Mouse (Mus musculus) intestine, embryonic 16.5 days (tissue): ENCODE measurements around the gene Arid5a. TPM values are rescaled to one million over a fixed set of nuclear protein-coding genes. Genes with fewer than 3 reads are reported as not detected.

Experiments
- ATAC-seq: fragments of 200-750 bp; cut with Nextera tagmentation; 2 replicates; pipeline ENCODE4 v1.8.0; 2017; ENCODE audit warnings: moderate TSS enrichment, moderate library complexity
- H3K27ac ChIP-seq: fragments of 300-500 bp; sonication (generic); 2 replicates; pipeline ENCODE4 v1.5.1; 2014; ENCODE audit warnings: mild to moderate bottlenecking, low read length
- H3K27me3 ChIP-seq: fragments of 300-500 bp; sonication (generic); replicated peaks from 2 replicates; pipeline ENCODE4 v1.6.1; 2014; ENCODE audit warnings: low read length, control low read depth, mixed read lengths; ENCODE audit not compliant: control insufficient read depth, insufficient read depth
- H3K36me3 ChIP-seq: fragments of 300-500 bp; sonication (generic); 2 replicates; pipeline ENCODE4 v1.6.1; 2014; ENCODE audit warnings: low read length, control low read depth; ENCODE audit not compliant: control insufficient read depth, insufficient read depth
- H3K4me1 ChIP-seq: fragments of 300-500 bp; sonication (generic); 2 replicates; pipeline ENCODE4 v1.6.1; 2014; ENCODE audit warnings: low read length, control low read depth, mixed read lengths; ENCODE audit not compliant: control insufficient read depth, insufficient read depth
- H3K4me2 ChIP-seq: fragments of 300-500 bp; sonication (generic); 2 replicates; pipeline ENCODE4 v1.6.1; 2014; ENCODE audit warnings: low read depth, low read length, control low read depth
- H3K4me3 ChIP-seq: fragments of 300-500 bp; sonication (generic); 2 replicates; pipeline ENCODE4 v1.5.1; 2014; ENCODE audit warnings: mild to moderate bottlenecking, low read length
- H3K9ac ChIP-seq: fragments of 300-500 bp; sonication (generic); 2 replicates; pipeline ENCODE4 v1.6.1; 2014; ENCODE audit warnings: low read depth, low read length
- H3K9me3 ChIP-seq: fragments of 300-500 bp; sonication (generic); 2 replicates; pipeline ENCODE4 v1.6.1; 2016; ENCODE audit warnings: low read length, control low read depth; ENCODE audit not compliant: control insufficient read depth
- WGBS: fragments of 180-500 bp; shearing (Covaris S2); extraction: QIAGEN DNeasy Blood & Tissue Kit; methylation state at CpG from one replicate; pipeline ENCODE4 v1.1.7; 2014; 5-methylcytosine and 5-hydroxymethylcytosine counted together
- polyA plus RNA-seq: library from polyadenylated mRNA; unstranded; fragments of >200 nt; fragmentation: Nextera tagmentation; extraction: Ambion mirVana; gene quantifications from 2 replicates; pipeline ENCODE4 v1.2.1, GENCODE M21; 2015

Arid5a gene
- polyA plus RNA-seq, 1 experiment from 2014 or later: 4.8 TPM

GRCm38 (mm10) chr1:36279202-36279601 is 28.3 kb upstream of the Arid5a start:
- no peak overlapping the region for H3K4me2 ChIP-seq
- H3K9me3 ChIP-seq: no peaks in the 10 kb centered on the region
- H3K36me3 ChIP-seq: no peaks in the 10 kb centered on the region
- H3K27ac ChIP-seq: no peak overlapping the region
- no peak overlapping the region for H3K4me3 ChIP-seq
- no peak for ATAC-seq
- peaks cover 8% of the 10 kb centered on the region; the same call in 1 of the 2 replicates for H3K4me1 ChIP-seq
- 16% methylated on average over 3 of the region's 3 CpGs for WGBS
- H3K9ac ChIP-seq: no peak overlapping the region
- no peaks in the 10 kb centered on the region for H3K27me3 ChIP-seq

- H3K27me3 ChIP-seq: no peaks in the 10 kb centered on the region
- H3K36me3 ChIP-seq: no peaks in the 10 kb centered on the region
- H3K4me2 ChIP-seq: no peak overlapping the region
- H3K4me1 ChIP-seq: no peaks in the 10 kb centered on the region
- H3K9ac ChIP-seq: no peak overlapping the region
- 89% methylated on average over 3 of the region's 3 CpGs for WGBS
- H3K27ac ChIP-seq: no peak overlapping the region
- H3K9me3 ChIP-seq: no peaks in the 10 kb centered on the region
- H3K4me3 ChIP-seq: no peak overlapping the region
- ATAC-seq: no peak
Observed at GRCm38 (mm10) chr1:36280938-36281337, 26.6 kb upstream of the Arid5a start.

- H3K4me3 ChIP-seq: no peak overlapping the region
- ATAC-seq: no peak
- no peaks in the 10 kb centered on the region for H3K27me3 ChIP-seq
- H3K4me1 ChIP-seq: no peaks in the 10 kb centered on the region
- H3K9ac ChIP-seq: no peak overlapping the region
- 89% methylated on average over 6 of the region's 6 CpGs for WGBS
- no peaks in the 10 kb centered on the region for H3K36me3 ChIP-seq
- no peaks in the 10 kb centered on the region for H3K9me3 ChIP-seq
- H3K4me2 ChIP-seq: no peak overlapping the region
- no peak overlapping the region for H3K27ac ChIP-seq
Observed at GRCm38 (mm10) chr1:36281849-36282248, 25.7 kb upstream of the Arid5a start.

GRCm38 (mm10) chr1:36293470-36293869 is 14.1 kb upstream of the Arid5a start:
- ATAC-seq: no peak
- no peak overlapping the region for H3K4me3 ChIP-seq
- peaks cover 3% of the 10 kb centered on the region; the same call in 1 of the 2 replicates for H3K27me3 ChIP-seq
- no peak overlapping the region for H3K4me2 ChIP-seq
- H3K36me3 ChIP-seq: no peaks in the 10 kb centered on the region
- no peaks in the 10 kb centered on the region for H3K9me3 ChIP-seq
- whole genome bisulfite sequencing: 94% methylated on average over 8 of the region's 8 CpGs
- no peak overlapping the region for H3K9ac ChIP-seq
- no peak overlapping the region for H3K27ac ChIP-seq
- H3K4me1 ChIP-seq: no peaks in the 10 kb centered on the region

GRCm38 (mm10) chr1:36294402-36294801 is 13.1 kb upstream of the Arid5a start:
- no peaks in the 10 kb centered on the region for H3K9me3 ChIP-seq
- no peaks in the 10 kb centered on the region for H3K36me3 ChIP-seq
- H3K4me2 ChIP-seq: no peak overlapping the region
- H3K4me1 ChIP-seq: no peaks in the 10 kb centered on the region
- H3K9ac ChIP-seq: no peak overlapping the region
- H3K27ac ChIP-seq: no peak overlapping the region
- WGBS: 66% methylated on average over 3 of the region's 3 CpGs
- ATAC-seq: no peak
- H3K27me3 ChIP-seq: peaks cover 3% of the 10 kb centered on the region; the same call in 1 of the 2 replicates
- no peak overlapping the region for H3K4me3 ChIP-seq

- no peak overlapping the region for H3K9ac ChIP-seq
- no peaks in the 10 kb centered on the region for H3K36me3 ChIP-seq
- peaks cover 3% of the 10 kb centered on the region; the same call in 1 of the 2 replicates for H3K27me3 ChIP-seq
- no peaks in the 10 kb centered on the region for H3K4me1 ChIP-seq
- H3K9me3 ChIP-seq: no peaks in the 10 kb centered on the region
- no peak for ATAC-seq
- WGBS: 67% methylated on average over 9 of the region's 9 CpGs
- no peak overlapping the region for H3K4me3 ChIP-seq
- no peak overlapping the region for H3K4me2 ChIP-seq
- no peak overlapping the region for H3K27ac ChIP-seq
Observed at GRCm38 (mm10) chr1:36296466-36297149, 10.9 kb upstream of the Arid5a start.

GRCm38 (mm10) chr1:36298107-36298506 is 9.4 kb upstream of the Arid5a start:
- WGBS: 70% methylated on average over 4 of the region's 4 CpGs
- H3K4me1 ChIP-seq: peaks cover 4% of the 10 kb centered on the region; the same call in 1 of the 2 replicates
- ATAC-seq: no peak
- no peaks in the 10 kb centered on the region for H3K9me3 ChIP-seq
- peaks cover 5% of the 10 kb centered on the region; the same call in 1 of the 2 replicates for H3K27me3 ChIP-seq
- no peak overlapping the region for H3K4me3 ChIP-seq
- no peak overlapping the region for H3K4me2 ChIP-seq
- H3K27ac ChIP-seq: no peak overlapping the region
- H3K36me3 ChIP-seq: no peaks in the 10 kb centered on the region
- H3K9ac ChIP-seq: no peak overlapping the region

- Histone ChIP-seq H3K4me2 (no peak overlapping the region), H3K27me3 (peaks cover 5% of the 10 kb centered on the region; the same call in 1 of the 2 replicates), H3K9me3 (no peaks in the 10 kb centered on the region), H3K4me3 (no peak overlapping the region), H3K9ac (no peak overlapping the region), H3K4me1 (peaks cover 6% of the 10 kb centered on the region; the same call in 1 of the 2 replicates), H3K36me3 (no peaks in the 10 kb centered on the region), H3K27ac (no peak overlapping the region)
- WGBS: 33% methylated on average over 13 of the region's 13 CpGs
- no peak for ATAC-seq
Observed at GRCm38 (mm10) chr1:36299126-36299525, 8.4 kb upstream of the Arid5a start.

GRCm38 (mm10) chr1:36299676-36300075 is 7.9 kb upstream of the Arid5a start:
- peaks cover 6% of the 10 kb centered on the region; the same call in 1 of the 2 replicates for H3K4me1 ChIP-seq
- H3K9ac ChIP-seq: no peak overlapping the region
- no peak overlapping the region for H3K4me3 ChIP-seq
- H3K4me2 ChIP-seq: no peak overlapping the region
- no peak for ATAC-seq
- no peaks in the 10 kb centered on the region for H3K9me3 ChIP-seq
- H3K27me3 ChIP-seq: peaks cover 5% of the 10 kb centered on the region; the same call in 1 of the 2 replicates
- H3K36me3 ChIP-seq: no peaks in the 10 kb centered on the region
- WGBS: 50% methylated on average over 2 of the region's 2 CpGs
- no peak overlapping the region for H3K27ac ChIP-seq
